Mouse (Mus musculus) heart, postnatal 25 days (tissue): ENCODE results near the gene Celsr1. TPM values are rescaled to one million over a fixed set of nuclear protein-coding genes. Genes with fewer than 3 reads are reported as not detected.

ENCODE experiments used
- DNase-seq: peaks from one replicate; pipeline ENCODE4 v3.0.0; 2022; ENCODE audit warnings: low spot score
- intact Hi-C: fragments of 180-260 bp; cut with DNase I; formaldehyde crosslinking; loops from one replicate; pipeline ENCODE4 v1.15.1; 2025
- total RNA-seq, 2 experiments: library from RNA; stranded (reverse); gene quantifications; 2 replicates each; pipeline ENCODE4 v1.2.3; 2021

The Celsr1 gene
- total RNA-seq, 2 experiments from 2014 or later: 6.6 to 7.2 TPM

- intact Hi-C loops: loop anchor here (2.0 kb wide), 3 partner anchors 20 to 46 kb away; partner anchors contain the start of gene Trmu
- DNase-seq: no peak
These were observed 174.5 kb downstream of the Celsr1 start for GRCm38 (mm10) chr15:85858980-85859489.

DNA sequence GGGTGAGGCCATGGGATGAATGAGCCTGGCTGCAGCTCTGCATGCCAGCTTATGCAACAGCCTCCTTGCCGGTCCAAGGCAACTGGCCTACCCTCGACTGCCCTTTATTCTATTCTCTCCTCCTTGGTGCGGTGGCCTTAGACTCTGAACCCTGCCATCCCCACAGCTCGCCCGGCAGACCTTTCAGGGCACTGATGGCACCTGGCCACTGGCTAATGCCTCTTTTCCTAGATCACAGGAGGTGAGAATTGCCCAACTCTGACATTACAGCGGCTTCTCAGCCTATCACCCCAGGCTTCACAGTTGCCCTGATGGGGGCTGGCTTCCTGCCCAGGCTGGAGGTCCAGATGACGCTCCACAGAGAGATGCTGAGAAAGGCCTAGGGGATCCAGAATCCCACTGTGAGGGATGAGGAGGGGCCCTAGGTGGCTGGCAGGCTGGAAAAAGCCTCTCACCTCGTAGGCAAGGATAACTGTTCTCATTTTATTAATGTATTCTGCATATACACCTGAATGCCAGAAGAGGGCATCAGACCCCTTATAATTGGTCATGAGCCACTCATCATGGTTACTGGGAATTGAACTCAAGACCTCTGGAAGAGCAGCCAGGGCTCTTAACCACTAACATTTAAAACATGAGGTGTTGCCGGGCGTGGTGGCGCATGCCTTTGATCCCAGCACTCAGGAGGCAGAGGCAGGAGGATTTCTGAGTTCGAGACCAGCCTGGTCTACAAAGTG lies 181.8 kb downstream of the Celsr1 start:
- intact Hi-C loops: no loop called here
- DNase-seq: no peak

Other genes with a start within 250 kb of the Celsr1 start
- 10 to 100 TPM; 29.6 to 31.8 TPM for gene Cdpf1, start 222.1 kb downstream of the Celsr1 start, total RNA-seq
- 1 to 10 TPM; 2.6 to 2.7 TPM for gene Pkdrej, start 212.0 kb downstream of the Celsr1 start, total RNA-seq
- gene Ttc38, start 201.5 kb downstream of the Celsr1 start, total RNA-seq: 10 to 100 TPM; 14.8 to 16.5 TPM
- gene Gtse1, start 174.0 kb downstream of the Celsr1 start, total RNA-seq: under 1 TPM; 0.34 to 0.39 TPM
- gene Trmu, start 154.5 kb downstream of the Celsr1 start, total RNA-seq: 10 to 100 TPM; 16.4 to 20.7 TPM
- gene Gramd4, start 23.9 kb upstream of the Celsr1 start, total RNA-seq: 10 to 100 TPM; 30.4 to 34.7 TPM
- 10 to 100 TPM; 29.7 to 29.9 TPM for gene Cerk, start 152.4 kb upstream of the Celsr1 start, total RNA-seq
- 10 to 100 TPM; 21.2 to 21.7 TPM for gene Tbc1d22a, start 180.7 kb upstream of the Celsr1 start, total RNA-seq